Mouse (Mus musculus) mouse embryonic stem cell (cell line): ENCODE data around the gene Kcmf1.

Source experiments
- in situ Hi-C, 2 experiments: fragments of 300-500 bp; cut with MboI; formaldehyde crosslinking; loops; 1 replicate in 1 of 2; 3 replicates in 1 of 2; pipeline ENCODE4 v1.14.3; 2019 to 2020; ENCODE audit warnings: low sequenced_read_pairs in 2 of 2, low pct_unique_long_range_greater_than_20kb in 1 of 2, mixed read lengths in 1 of 2; ENCODE audit not compliant: unreplicated experiment in 1 of 2

Kcmf1 gene

GRCm38 (mm10) chr6:72809522-72810149 is 90.1 kb downstream of the Kcmf1 start:
- in situ Hi-C loops: no loop called here

DNA sequence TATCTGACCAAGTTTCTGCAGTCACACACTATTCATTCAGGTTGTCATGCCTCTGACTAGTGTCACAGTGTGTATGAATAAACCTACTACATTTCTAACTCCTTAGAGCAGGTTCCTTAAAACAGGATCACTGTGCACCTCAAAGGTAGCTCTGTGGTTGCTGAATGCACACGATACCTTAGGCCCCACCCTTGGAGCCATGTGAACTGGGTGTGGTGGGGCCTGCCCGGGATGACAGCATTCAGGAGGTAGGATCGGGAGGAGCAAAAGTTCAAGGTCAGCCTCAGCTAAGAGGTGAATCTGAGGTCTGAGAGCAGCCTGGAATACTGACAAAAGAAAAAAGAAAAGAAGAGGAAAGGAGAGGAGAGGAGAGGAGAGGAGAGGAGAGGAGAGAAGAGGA is 91.4 kb downstream of the Kcmf1 start:
- in situ Hi-C loops: no loop called here

DNA sequence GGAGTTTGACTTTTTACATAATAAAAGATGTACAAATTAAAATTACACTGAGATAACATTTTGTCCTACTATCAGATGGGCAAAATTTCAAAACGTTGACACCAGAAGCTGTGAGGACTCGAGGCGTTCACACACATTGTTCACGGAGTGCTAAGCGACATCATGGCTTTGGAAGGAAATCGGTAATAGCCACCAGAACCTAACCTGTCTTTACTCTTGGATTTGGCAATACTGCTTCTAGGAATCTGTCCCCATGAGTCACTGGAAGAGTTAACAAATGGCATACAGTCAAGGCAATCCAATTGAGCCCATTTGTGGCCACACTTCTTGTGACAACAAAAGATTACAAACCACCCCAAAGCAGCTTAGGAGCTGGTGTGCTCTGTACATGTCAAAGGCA is 96.1 kb downstream of the Kcmf1 start:
- in situ Hi-C loops: no loop called here

DNA sequence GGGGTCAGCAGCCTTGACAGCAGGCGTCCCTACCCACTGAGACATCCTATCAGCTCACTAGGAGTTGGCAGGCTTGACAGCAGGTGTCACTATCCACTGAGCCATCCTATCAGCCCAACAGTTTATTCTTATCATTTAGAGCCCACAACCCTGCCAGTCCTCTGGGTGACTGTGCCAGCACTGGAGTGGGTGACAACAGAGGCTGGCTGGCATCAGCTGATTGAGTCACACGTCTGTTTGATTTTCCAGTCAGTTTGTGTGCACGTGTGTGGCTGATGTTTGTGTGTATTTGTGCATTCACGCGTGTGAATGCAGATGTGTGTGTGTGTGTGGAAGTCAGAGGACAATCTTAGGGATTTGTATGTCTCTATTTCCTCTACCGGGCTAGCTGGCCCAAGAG is 97.7 kb downstream of the Kcmf1 start:
- in situ Hi-C loops: no loop called here

- in situ Hi-C loops: no loop called here
Measured at GRCm38 (mm10) chr6:72800641-72801040, 99.1 kb downstream of the Kcmf1 start.

DNA sequence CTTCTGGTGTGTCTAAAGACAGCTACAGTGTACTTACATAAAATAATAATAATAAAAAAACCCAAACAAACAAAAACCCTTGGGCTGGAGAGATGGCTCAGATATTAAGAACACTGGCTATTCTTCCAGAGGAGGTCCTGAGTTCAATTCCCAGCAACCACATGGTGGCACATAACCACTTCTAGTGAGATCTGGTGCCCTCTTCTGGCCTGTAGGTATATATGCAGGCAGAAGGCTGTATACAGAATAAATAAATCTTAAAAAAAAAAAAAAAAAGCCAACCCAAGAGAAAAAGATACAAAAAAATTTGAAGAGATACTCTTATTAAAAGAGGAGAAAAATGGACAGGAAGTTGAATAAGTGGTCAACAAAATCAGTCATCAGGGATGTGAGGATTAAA is 102.0 kb downstream of the Kcmf1 start:
- in situ Hi-C loops: loop anchor here in 1 of 2 experiments (25.0 kb wide), 1 partner anchor 135 kb away; no protein-coding TSS in a partner anchor

DNA sequence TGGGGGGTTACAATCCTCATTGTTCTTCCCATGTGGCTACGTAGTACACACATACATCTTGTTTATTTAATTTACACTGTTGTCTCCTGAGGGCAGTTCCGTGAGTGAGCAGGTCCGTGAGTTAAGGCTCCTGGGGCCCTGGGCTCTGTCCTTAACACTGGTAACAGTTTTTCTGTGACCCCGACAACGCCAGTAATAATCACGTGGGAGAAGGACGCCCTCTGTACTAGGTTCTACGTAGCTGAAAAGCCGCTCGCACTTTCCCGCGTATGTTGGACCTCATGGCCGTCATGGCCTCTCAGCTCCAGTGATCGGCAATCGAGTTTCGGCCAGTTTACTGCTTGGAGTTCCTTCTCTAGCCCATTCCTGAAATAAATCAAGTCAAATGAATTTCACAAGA is 104.3 kb downstream of the Kcmf1 start:
- in situ Hi-C loops: loop anchor here in 1 of 2 experiments (25.0 kb wide), 1 partner anchor 133 kb away; no protein-coding TSS in a partner anchor

GRCm38 (mm10) chr6:72794870-72795269 is 104.9 kb downstream of the Kcmf1 start:
- in situ Hi-C loops: loop anchor here in 1 of 2 experiments (25.0 kb wide), 1 partner anchor 133 kb away; no protein-coding TSS in a partner anchor

- in situ Hi-C loops: loop anchor here in 1 of 2 experiments (25.0 kb wide), 1 partner anchor 130 kb away; no protein-coding TSS in a partner anchor
Measured at GRCm38 (mm10) chr6:72792641-72793040, 107.1 kb downstream of the Kcmf1 start.
